Mouse (Mus musculus) left cerebral cortex, postnatal 14 days (tissue): ENCODE measurements at regions not wholly inside any gene's neighbourhood (a gene's known extent, or its start where the extent isn't known, plus 50 kb on each side); places are given as distances from the start of the nearest gene placed in this dataset.

ENCODE experiments used
- DNase-seq, 2 experiments: peaks; one replicate each; pipeline ENCODE4 v3.0.0; 2021 to 2022; ENCODE audit warnings: low spot score in 2 of 2, mixed read lengths in 1 of 2
- intact Hi-C: fragments of 180-260 bp; cut with DNase I; formaldehyde crosslinking; loops from one replicate; pipeline ENCODE4 v1.15.1; 2025

- DNase-seq, result peak; percentile 4 to 9
- intact Hi-C loops, result no loop called here
These were observed 787.5 kb upstream of the Tenm3 start for GRCm38 (mm10) chr8:49631286-49631685.

- intact Hi-C loops, result no loop called here
- no peak for DNase-seq
These were observed 784.3 kb upstream of the Tenm3 start for GRCm38 (mm10) chr8:49627966-49628495.

GRCm38 (mm10) chr8:49595501-49595900 is 751.8 kb upstream of the Tenm3 start:
- no peak for DNase-seq
- intact Hi-C loops, result no loop called here

- no peak for DNase-seq
- intact Hi-C loops, result no loop called here
These were observed 723.7 kb upstream of the Tenm3 start for GRCm38 (mm10) chr8:49567423-49567822.

- DNase-seq, result no peak
- intact Hi-C loops, result no loop called here
These were observed 719.9 kb upstream of the Tenm3 start for GRCm38 (mm10) chr8:49563499-49564279.

- DNase-seq, result no peak
- intact Hi-C loops, result no loop called here
These were observed 719.2 kb upstream of the Tenm3 start for GRCm38 (mm10) chr8:49562976-49563375.

GRCm38 (mm10) chr8:49555724-49556457 is 712.1 kb upstream of the Tenm3 start:
- peak in 1 of 2 experiments; percentile 7 for DNase-seq
- intact Hi-C loops, result no loop called here

- no peak for DNase-seq
- intact Hi-C loops, result no loop called here
These were observed 709.4 kb upstream of the Tenm3 start for GRCm38 (mm10) chr8:49553175-49553574.

- intact Hi-C loops, result no loop called here
- DNase-seq, result peak in 1 of 2 experiments; percentile 23
These were observed 699.6 kb upstream of the Tenm3 start for GRCm38 (mm10) chr8:49543321-49543720.

- intact Hi-C loops, result no loop called here
- no peak for DNase-seq
These were observed 697.6 kb upstream of the Tenm3 start for GRCm38 (mm10) chr8:49541337-49541736.

- intact Hi-C loops, result no loop called here
- no peak for DNase-seq
These were observed 689.9 kb upstream of the Tenm3 start for GRCm38 (mm10) chr8:49533412-49534351.

GRCm38 (mm10) chr8:49529294-49529693 is 685.5 kb upstream of the Tenm3 start:
- no peak for DNase-seq
- intact Hi-C loops, result no loop called here

- intact Hi-C loops, result no loop called here
- no peak for DNase-seq
These were observed 649.2 kb upstream of the Tenm3 start for GRCm38 (mm10) chr8:49492906-49493305.

- intact Hi-C loops, result no loop called here
- DNase-seq, result no peak
These were observed 641.5 kb upstream of the Tenm3 start for GRCm38 (mm10) chr8:49485284-49485683.

GRCm38 (mm10) chr8:49481476-49481992 is 637.8 kb upstream of the Tenm3 start:
- intact Hi-C loops, result no loop called here
- no peak for DNase-seq

GRCm38 (mm10) chr8:49465911-49466518 is 622.3 kb upstream of the Tenm3 start:
- no peak for DNase-seq
- intact Hi-C loops, result no loop called here

- intact Hi-C loops, result no loop called here
- DNase-seq, result no peak
These were observed 621.3 kb upstream of the Tenm3 start for GRCm38 (mm10) chr8:49465070-49465469.

GRCm38 (mm10) chr8:49462602-49463001 is 618.9 kb upstream of the Tenm3 start:
- intact Hi-C loops, result no loop called here
- no peak for DNase-seq
